Mouse (Mus musculus): ENCODE results near the gene Gnao1.

The Gnao1 gene

GRCm38 (mm10) chr8:93946397-93946796, 136.6 kb downstream of the Gnao1 start:
- DNase-seq (ENCODE audit: low spot score), result no peak

DNA sequence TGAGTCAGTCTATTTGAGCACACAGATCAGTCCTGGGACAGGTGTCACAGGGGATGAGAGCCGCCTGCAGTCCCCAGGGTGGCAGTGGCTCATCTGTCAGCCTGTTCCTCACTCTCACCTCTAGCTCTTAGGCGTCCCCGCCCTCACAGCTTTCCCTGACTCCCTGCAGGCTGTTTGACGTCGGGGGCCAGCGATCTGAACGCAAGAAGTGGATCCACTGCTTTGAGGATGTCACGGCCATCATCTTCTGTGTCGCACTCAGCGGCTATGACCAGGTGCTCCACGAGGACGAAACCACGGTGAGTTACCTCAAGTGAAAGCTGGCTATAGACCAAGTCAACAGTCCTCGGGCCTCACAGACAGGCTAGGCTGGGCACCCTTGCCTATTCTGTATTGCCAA, 140.4 kb downstream of the Gnao1 start:
- DNase-seq (ENCODE audit: low spot score), result no peak

- DNase-seq (ENCODE audit: low spot score), result no peak
Observed at GRCm38 (mm10) chr8:93952511-93952910, 142.7 kb downstream of the Gnao1 start.

GRCm38 (mm10) chr8:93958402-93958801, 148.6 kb downstream of the Gnao1 start:
- no peak for DNase-seq (ENCODE audit: low spot score)

DNA sequence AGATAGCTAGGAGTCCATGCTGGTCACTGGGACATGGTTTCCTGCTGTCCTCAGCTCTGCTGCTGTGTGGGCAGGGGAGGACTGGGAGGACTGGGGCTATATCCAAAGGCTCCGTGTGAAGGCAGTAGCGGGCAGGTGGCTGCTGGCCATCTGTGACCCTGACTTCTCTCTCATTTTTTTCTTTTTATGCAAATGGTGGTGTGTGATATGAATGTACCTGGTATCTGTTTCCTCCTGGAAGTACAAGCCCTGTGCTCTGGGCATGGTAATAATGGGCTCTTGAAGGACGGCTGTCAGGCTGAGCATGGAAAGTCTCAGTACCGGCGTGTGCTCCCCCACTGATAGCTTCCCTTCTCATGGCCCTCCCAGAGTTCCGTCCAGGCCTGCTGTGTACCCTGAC, 151.1 kb downstream of the Gnao1 start:
- DNase-seq (ENCODE audit: low spot score), result no peak

- DNase-seq (ENCODE audit: low spot score), result no peak
Observed at GRCm38 (mm10) chr8:93968293-93968692, 158.5 kb downstream of the Gnao1 start.

DNA sequence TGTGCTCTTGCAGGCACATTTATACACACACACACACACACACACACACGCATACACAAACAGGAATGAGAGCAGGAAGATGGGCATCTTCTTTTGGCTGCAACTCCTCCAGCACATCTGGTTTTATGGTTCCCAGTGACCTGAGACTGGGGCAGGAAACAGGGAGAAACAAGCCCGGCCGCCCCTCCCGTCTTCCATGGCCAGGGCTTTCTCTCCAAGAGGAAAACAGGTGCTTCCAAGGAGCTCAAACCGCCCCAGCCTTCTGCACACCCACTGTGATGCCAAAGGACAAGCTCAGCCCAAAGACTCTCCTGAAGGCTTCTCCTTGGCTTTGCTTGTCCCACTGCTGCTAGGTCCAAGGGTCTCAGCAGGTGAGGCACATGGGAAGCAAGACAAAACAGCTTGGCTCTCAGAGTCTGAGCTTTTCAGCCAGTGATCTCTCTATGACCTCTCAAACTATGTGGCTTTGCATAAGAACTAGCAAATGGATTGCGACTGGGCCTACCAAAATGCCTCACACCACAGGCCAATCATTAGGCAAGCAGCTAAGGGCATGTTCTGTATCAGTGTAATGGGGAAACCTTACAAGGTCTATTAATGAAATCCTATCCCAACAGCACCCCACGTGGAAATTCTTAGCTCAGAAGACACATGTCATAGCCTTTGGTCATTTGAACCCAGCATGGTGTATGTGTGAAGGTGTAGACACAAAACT, 160.0 kb downstream of the Gnao1 start:
- DNase-seq (ENCODE audit: low spot score), result no peak

GRCm38 (mm10) chr8:93971451-93971850, 161.7 kb downstream of the Gnao1 start:
- DNase-seq (ENCODE audit: low spot score), result no peak

DNA sequence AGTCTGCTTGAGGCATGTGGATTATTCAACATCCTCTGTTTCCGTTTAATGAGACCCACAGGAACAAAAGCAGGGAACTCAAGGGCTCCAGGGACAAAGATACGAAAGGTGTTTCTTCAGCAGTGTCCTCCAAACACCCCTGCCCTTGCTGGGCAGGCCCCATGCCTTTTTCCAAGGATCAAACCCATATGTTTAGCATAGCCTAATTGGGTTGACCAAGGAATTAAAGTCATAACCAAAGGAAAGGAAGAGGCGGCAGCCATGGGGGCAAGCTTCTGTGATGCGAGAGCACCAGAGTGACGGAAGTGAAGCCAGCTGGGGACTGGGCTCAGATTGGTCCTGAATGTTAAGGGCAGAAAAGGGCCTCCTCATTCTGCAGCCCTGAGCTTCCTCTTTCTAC, 162.4 kb downstream of the Gnao1 start:
- DNase-seq (ENCODE audit: low spot score), result no peak

DNA sequence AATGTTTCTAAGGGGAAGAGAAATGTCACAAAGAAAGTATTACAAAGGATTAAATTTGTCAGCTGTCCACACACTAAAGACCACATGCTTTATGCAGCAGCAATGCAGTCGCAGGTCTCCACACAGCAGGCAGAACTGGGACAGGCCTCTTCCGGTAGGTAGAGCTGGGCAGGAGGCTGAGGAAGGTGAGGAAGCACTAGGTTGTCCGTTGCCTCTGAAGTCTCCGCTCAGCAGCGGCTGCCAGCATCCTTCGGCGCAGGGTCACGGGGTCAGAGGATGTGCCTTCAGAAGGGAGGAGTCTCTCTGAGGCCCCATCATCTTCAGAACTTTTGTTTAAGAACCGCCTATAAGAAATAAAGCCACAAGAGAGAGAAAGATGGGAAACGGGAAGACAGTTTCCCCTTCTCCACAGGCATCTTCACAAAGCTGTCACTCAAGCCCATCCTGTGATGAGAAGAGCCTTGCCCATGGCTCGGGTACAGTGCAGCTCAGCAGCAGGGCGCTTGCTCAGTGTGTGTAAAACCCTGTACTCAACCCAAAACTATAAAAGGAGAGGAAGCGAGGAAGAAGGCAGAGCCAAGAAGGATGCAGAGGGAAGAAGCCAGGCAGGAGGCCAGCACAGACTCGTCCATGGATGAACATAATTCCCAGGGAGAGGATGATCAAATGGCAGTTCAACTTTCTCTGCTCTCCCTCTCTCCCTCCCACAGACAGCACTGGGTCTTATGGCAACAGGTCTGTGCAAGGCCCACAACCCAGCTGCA, 163.4 kb downstream of the Gnao1 start:
- no peak for DNase-seq (ENCODE audit: low spot score)

GRCm38 (mm10) chr8:93973831-93974375, 164.1 kb downstream of the Gnao1 start:
- no peak for DNase-seq (ENCODE audit: low spot score)

DNA sequence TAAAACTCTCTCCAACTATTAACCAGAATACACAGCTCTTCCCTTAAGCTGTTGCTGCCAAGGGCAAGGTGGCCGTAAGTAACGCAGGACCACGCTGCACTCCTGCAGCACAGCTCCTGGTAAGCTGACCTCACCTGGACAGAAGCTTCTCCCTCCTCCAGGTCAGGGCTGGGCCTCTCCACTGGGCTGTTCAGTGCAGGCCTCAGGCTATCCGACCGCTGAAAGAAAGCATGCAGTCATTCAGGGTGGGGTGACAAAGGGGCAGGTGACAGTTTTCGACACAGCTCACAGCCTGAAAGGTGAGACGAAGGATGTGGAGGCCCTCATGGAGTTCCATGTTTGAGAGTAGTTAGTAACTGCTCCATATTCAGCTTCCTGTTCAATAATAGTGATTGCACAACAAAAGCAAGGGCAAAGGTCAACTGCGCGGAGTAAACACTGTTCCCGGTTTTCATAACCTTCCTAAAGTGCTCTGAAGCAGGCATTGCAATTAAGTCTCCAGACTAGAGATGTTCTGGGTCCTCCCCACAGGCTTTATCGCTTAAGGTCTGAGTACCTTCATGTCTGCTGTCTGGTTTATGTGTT, 164.9 kb downstream of the Gnao1 start:
- peak; percentile 75 for DNase-seq (ENCODE audit: low spot score)

DNA sequence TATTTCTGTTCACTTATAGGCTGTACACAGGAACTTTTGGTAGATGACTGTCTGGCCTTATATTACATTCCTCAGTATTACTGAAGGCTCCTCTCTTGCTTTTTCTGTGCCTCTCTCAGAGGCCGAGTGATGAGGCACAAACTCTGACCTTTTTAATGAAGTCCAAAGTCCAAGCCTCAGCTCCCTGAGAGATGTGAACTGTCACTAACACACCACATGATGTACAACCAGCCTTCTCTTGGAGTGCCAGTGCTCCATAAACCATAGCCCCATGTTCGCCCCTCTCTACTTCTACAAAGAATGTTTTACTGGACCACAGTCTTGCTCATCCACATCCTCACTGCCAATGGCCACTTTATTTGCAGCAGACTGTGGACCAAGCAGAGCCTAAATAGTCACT, 165.6 kb downstream of the Gnao1 start:
- DNase-seq (ENCODE audit: low spot score), result no peak

- DNase-seq (ENCODE audit: low spot score), result no peak
Observed at GRCm38 (mm10) chr8:93976446-93977211, 166.9 kb downstream of the Gnao1 start.

DNA sequence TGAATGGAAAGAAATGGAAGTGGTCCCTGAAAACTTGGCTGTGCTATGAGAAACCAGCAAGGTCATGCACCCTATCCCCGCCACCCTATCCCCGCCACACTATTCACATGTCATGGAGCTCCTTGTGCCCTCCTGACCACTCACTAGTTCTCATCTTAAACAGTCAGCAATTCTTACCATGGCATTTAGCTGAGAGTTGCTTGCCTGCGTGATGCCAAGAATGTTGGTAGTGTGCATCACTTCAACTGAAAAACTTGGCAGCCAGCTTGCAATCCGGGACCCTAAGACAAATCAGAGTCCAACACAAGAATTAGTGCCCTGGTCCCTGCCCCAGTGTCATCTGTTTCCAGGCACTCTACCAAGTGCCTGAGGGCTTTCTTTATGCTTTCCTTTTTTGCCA, 170.4 kb downstream of the Gnao1 start:
- no peak for DNase-seq (ENCODE audit: low spot score)

GRCm38 (mm10) chr8:93981679-93982215, 172.0 kb downstream of the Gnao1 start:
- no peak for DNase-seq (ENCODE audit: low spot score)

GRCm38 (mm10) chr8:93983827-93984226, 174.1 kb downstream of the Gnao1 start:
- no peak for DNase-seq (ENCODE audit: low spot score)

DNA sequence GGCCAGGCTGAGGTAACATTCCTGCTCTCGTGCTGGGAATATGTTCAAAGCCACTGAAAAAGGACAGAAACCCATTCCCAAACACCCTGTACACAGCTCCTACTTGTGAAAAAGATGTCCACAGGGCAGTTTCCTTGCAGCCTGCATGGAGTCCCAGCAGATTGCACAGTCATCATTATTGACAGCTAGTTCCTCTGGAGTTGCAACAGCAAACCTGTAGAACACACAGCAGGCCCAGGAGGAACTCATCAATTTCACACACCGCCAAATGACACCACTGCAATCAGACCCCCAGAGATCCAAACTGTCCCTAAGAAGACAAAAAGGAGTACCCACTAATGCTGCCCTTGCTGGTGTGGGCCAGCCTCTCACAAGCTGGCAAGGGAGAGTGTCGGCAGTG, 175.0 kb downstream of the Gnao1 start:
- no peak for DNase-seq (ENCODE audit: low spot score)

- no peak for DNase-seq (ENCODE audit: low spot score)
Observed at GRCm38 (mm10) chr8:93989739-93990138, 180.0 kb downstream of the Gnao1 start.

GRCm38 (mm10) chr8:93998961-93999360, 189.2 kb downstream of the Gnao1 start:
- no peak for DNase-seq (ENCODE audit: low spot score)

DNA sequence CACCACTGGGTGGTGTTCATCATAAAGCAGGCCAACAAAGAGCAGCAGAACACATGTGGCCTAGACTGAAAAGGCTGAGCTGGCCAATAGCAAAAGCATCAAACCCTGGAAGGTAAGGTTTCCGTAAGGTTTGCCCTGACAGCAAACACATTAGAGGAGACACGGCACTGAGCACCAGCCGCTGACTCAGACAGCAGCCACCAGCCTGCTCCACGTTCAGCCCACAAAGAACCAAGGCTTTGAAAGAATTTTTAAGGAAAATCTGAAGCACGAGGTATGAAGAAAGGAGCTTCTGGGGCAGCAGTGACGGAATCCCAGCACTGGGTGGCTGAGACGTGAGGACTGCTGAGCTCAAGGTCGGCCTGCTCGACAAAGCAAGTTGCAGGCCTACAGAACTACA, 194.4 kb downstream of the Gnao1 start:
- no peak for DNase-seq (ENCODE audit: low spot score)

- no peak for DNase-seq (ENCODE audit: low spot score)
Observed at GRCm38 (mm10) chr8:94009243-94009845, 199.6 kb downstream of the Gnao1 start.

Measured in lung, postnatal 25 days (tissue).